Mouse (Mus musculus) neural tube, embryonic 14.5 days (tissue): ENCODE measurements around the gene Raet1e. TPM values are rescaled to one million over a fixed set of nuclear protein-coding genes. Genes with fewer than 3 reads are reported as not detected.
"Not testable (repeated sequence)": the region's sequence is repeated elsewhere in the genome, so short reads cannot be mapped to it uniquely, and the experiment has no call there.

Experiments
- ATAC-seq: fragments of 200-750 bp; cut with Nextera tagmentation; 2 replicates; pipeline ENCODE4 v1.8.0; 2017; ENCODE audit warnings: low read depth, mild to moderate bottlenecking, moderate TSS enrichment, moderate library complexity
- H3K27ac ChIP-seq: fragments of 300-500 bp; sonication (generic); 2 replicates; pipeline ENCODE4 v1.5.1; 2014; ENCODE audit warnings: low read depth, mild to moderate bottlenecking, control low read depth, low read length, moderate library complexity, mixed read lengths
- H3K27me3 ChIP-seq: fragments of 300-500 bp; sonication (generic); 2 replicates; pipeline ENCODE4 v1.6.1; 2014; ENCODE audit warnings: low read length; ENCODE audit not compliant: control insufficient read depth, insufficient read depth
- H3K36me3 ChIP-seq: fragments of 300-500 bp; sonication (generic); 2 replicates; pipeline ENCODE4 v1.6.1; 2014; ENCODE audit warnings: low read length, mixed read lengths; ENCODE audit not compliant: control insufficient read depth, insufficient read depth
- H3K4me1 ChIP-seq: fragments of 300-500 bp; sonication (generic); 2 replicates; pipeline ENCODE4 v1.6.1; 2014; ENCODE audit warnings: low read length; ENCODE audit not compliant: control insufficient read depth, insufficient read depth
- H3K4me2 ChIP-seq: fragments of 300-500 bp; sonication (generic); 2 replicates; pipeline ENCODE4 v1.6.1; 2014; ENCODE audit warnings: mild to moderate bottlenecking, low read depth, low read length, control low read depth
- H3K4me3 ChIP-seq: fragments of 300-500 bp; sonication (generic); 2 replicates; pipeline ENCODE4 v1.5.1; 2014; ENCODE audit warnings: low read depth, low read length, control low read depth, mixed read lengths
- H3K9ac ChIP-seq: fragments of 300-500 bp; sonication (generic); replicated peaks from 2 replicates; pipeline ENCODE4 v1.6.1; 2014; ENCODE audit warnings: low read depth, mild to moderate bottlenecking, control low read depth, low read length, mixed read lengths
- H3K9me3 ChIP-seq: fragments of 300-500 bp; sonication (generic); 2 replicates; pipeline ENCODE4 v1.6.1; 2016; ENCODE audit warnings: low read length; ENCODE audit not compliant: control insufficient read depth
- WGBS: fragments of 180-500 bp; shearing (Covaris S2); extraction: QIAGEN DNeasy Blood & Tissue Kit; methylation state at CpG from one replicate; pipeline ENCODE4 v1.1.7; 2014; 5-methylcytosine and 5-hydroxymethylcytosine counted together
- polyA plus RNA-seq: library from polyadenylated mRNA; unstranded; fragments of >200 nt; fragmentation: Nextera tagmentation; extraction: Ambion mirVana; gene quantifications from 2 replicates; pipeline ENCODE4 v1.2.1, GENCODE M21; 2014

Raet1e gene
- polyA plus RNA-seq, 1 experiment from 2014 or later = 0.29 TPM

GRCm38 (mm10) chr10:22381226-22381625, 222.9 kb downstream of the Raet1e start:
- ATAC-seq = peak; percentile 79; the same call in 1 of the 2 replicates
- not testable (repeated sequence) for H3K4me3 ChIP-seq, H3K27me3 ChIP-seq, H3K4me2 ChIP-seq, H3K4me1 ChIP-seq, H3K36me3 ChIP-seq, H3K9me3 ChIP-seq, H3K27ac ChIP-seq, H3K9ac ChIP-seq
- WGBS = 7% methylated on average over 6 of the region's 10 CpGs

GRCm38 (mm10) chr10:22390146-22390545, 231.8 kb downstream of the Raet1e start:
- H3K4me3 ChIP-seq, H3K27ac ChIP-seq, H3K9ac ChIP-seq, H3K4me2 ChIP-seq, H3K4me1 ChIP-seq, H3K27me3 ChIP-seq, H3K36me3 ChIP-seq, H3K9me3 ChIP-seq, ATAC-seq: not testable (repeated sequence)
- 84% methylated on average over 7 of the region's 7 CpGs for WGBS

GRCm38 (mm10) chr10:22391616-22392015, 233.2 kb downstream of the Raet1e start:
- WGBS = 100% methylated on average over 2 of the region's 5 CpGs
- ATAC-seq, H3K9ac ChIP-seq: not testable (repeated sequence)

GRCm38 (mm10) chr10:22393028-22393824, 234.9 kb downstream of the Raet1e start:
- not testable (repeated sequence) for H3K4me3 ChIP-seq, H3K9ac ChIP-seq, H3K4me1 ChIP-seq, H3K4me2 ChIP-seq, H3K36me3 ChIP-seq, H3K27me3 ChIP-seq, H3K9me3 ChIP-seq, H3K27ac ChIP-seq
- no CpG with 5 or more reads among the region's 2 CpGs for WGBS
- ATAC-seq = peak; percentile 66; the same call in 1 of the 2 replicates

More at GRCm38 (mm10) chr10:22391616-22392015, 233.2 kb downstream of the Raet1e start:
- not testable (repeated sequence) for H3K9me3 ChIP-seq, H3K4me2 ChIP-seq, H3K4me1 ChIP-seq, H3K27me3 ChIP-seq, H3K36me3 ChIP-seq, H3K4me3 ChIP-seq, H3K27ac ChIP-seq

GRCm38 (mm10) chr10:22396680-22397079, 238.3 kb downstream of the Raet1e start:
- WGBS = 50% methylated on average over 1 of the region's 1 CpGs
- not testable (repeated sequence) for H3K4me1 ChIP-seq, H3K9ac ChIP-seq, H3K27me3 ChIP-seq, H3K9me3 ChIP-seq, H3K27ac ChIP-seq, H3K36me3 ChIP-seq, H3K4me3 ChIP-seq, H3K4me2 ChIP-seq
- ATAC-seq = peak; percentile 82; the same call in 1 of the 2 replicates

- not testable (repeated sequence) for H3K27me3 ChIP-seq, H3K4me1 ChIP-seq, H3K4me2 ChIP-seq, H3K4me3 ChIP-seq, H3K9me3 ChIP-seq, H3K9ac ChIP-seq, H3K36me3 ChIP-seq, H3K27ac ChIP-seq
- ATAC-seq = peak; percentile 78
- 3% methylated on average over 9 of the region's 11 CpGs for WGBS
These were observed 244.0 kb downstream of the Raet1e start for GRCm38 (mm10) chr10:22402225-22402917.

GRCm38 (mm10) chr10:22413702-22414494, 255.5 kb downstream of the Raet1e start:
- not testable (repeated sequence) for H3K9me3 ChIP-seq, H3K4me3 ChIP-seq, H3K27ac ChIP-seq, H3K36me3 ChIP-seq, H3K4me1 ChIP-seq, H3K4me2 ChIP-seq, H3K9ac ChIP-seq, H3K27me3 ChIP-seq
- peak; percentile 66; the same call in 1 of the 2 replicates for ATAC-seq
- 0% methylated on average over 1 of the region's 8 CpGs for WGBS
